Mouse (Mus musculus) kidney, adult 9 months (tissue): ENCODE data around the gene Amt.
A peak's percentile ranks its signal among the peaks of the same experiment; 100 is the strongest.

Experiments
- DNase-seq: peaks from one replicate; pipeline ENCODE4 v3.0.0; 2022

Gene Amt

GRCm38 (mm10) chr9:108340258-108341138 is 43.8 kb downstream of the Amt start:
- peak; percentile 53 for DNase-seq

GRCm38 (mm10) chr9:108341139-108341475 is 44.5 kb downstream of the Amt start:
- peak; percentile 53 for DNase-seq

GRCm38 (mm10) chr9:108341801-108342200 is 45.1 kb downstream of the Amt start:
- DNase-seq, result peak; percentile 54

- DNase-seq, result peak; percentile 93
Measured at GRCm38 (mm10) chr9:108342301-108342831, 45.7 kb downstream of the Amt start.

GRCm38 (mm10) chr9:108343331-108343730 is 46.7 kb downstream of the Amt start:
- DNase-seq, result peak; percentile 22

GRCm38 (mm10) chr9:108343835-108344234 is 47.2 kb downstream of the Amt start:
- DNase-seq, result no peak

GRCm38 (mm10) chr9:108344471-108344870 is 47.8 kb downstream of the Amt start:
- peak; percentile 17 for DNase-seq

GRCm38 (mm10) chr9:108347024-108347423 is 50.4 kb downstream of the Amt start:
- peak; percentile 60 for DNase-seq

GRCm38 (mm10) chr9:108347540-108348289 is 51.1 kb downstream of the Amt start, which contains the start of gene Usp4:
Gene Usp4, plus strand, starts transcription at chr9:108347853.
- peak; percentile 90 for DNase-seq

GRCm38 (mm10) chr9:108348290-108348680 is 51.6 kb downstream of the Amt start:
- DNase-seq, result peak; percentile 42

- DNase-seq, result no peak
Measured at GRCm38 (mm10) chr9:108349727-108350126, 53.1 kb downstream of the Amt start.
